Mouse (Mus musculus) layer of hippocampus, postnatal 14 days (tissue): ENCODE measurements around the gene Cmas. TPM values are rescaled to one million over a fixed set of nuclear protein-coding genes. Genes with fewer than 3 reads are reported as not detected.

Experiments used
- DNase-seq, 2 experiments: peaks; one replicate each; pipeline ENCODE4 v3.0.0; 2021 to 2022; ENCODE audit warnings: low spot score in 2 of 2, mixed read lengths in 1 of 2
- total RNA-seq, 2 experiments: library from RNA; stranded (reverse); gene quantifications; 2 replicates each; pipeline ENCODE4 v1.2.3; 2021

Gene Cmas
- total RNA-seq, 2 experiments from 2014 or later: 119 to 124 TPM

DNA sequence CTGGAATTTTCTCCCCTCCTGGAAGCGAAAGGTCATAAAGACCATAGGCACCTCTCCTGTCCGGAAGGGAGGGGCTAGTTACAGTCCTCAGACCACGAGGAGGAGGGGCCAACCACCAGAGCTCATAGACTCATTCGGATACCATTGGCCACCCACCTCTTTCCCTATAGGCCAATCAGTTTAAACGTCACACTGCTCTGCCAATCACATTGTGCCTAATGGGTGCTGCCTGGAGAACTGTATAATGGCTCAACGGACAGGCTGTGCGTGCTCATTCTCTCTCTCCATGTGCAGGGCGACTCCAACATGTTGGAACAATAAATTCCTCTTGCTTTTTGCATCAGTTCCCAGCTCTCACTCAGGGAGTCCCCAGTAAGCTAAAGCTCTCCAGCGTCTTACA is 5.1 kb upstream of the Cmas start:
- no peak for DNase-seq

DNA sequence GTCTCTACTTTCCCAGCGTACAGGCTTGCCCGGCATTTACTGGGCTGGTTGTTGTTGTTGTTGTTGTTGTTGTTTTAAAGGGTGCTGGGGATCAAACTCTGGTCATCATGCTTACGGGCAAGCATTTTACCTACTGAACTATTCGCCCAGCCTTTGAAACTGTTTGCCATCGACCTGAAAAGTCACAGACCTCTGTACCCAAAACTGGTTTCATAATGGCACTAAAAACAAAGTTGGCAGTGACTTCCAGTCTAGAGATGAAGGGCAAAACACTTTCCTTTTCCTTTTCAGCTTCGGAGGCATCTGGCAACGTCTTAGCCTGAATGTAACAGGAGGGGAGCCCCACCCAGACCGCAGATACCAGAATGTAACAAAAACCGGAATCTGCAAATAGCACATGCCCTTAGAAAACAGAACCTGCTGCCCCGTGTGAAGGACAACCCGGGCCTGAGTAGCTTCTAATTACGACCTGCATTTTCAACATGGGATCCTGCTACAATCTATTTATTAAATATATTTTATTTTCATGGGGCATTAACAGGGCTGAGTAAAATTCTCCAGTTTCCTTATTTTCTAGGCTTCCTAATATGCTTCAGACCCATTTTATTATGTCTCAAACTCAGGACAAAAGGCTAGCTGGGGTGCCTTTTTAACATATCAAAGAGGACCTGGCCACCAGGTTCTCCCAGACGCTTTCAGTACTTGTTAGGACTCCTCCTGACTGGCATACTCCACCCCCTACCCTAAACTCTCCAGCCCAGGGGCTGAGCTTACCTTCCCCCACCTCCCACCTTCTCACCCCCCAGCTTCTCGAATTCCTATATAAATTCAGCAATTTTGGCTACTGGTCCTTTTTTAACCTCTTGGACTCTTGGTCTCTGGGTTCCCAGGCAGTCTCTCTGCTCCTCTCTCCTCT is 3.9 kb upstream of the Cmas start:
- DNase-seq: no peak

DNA sequence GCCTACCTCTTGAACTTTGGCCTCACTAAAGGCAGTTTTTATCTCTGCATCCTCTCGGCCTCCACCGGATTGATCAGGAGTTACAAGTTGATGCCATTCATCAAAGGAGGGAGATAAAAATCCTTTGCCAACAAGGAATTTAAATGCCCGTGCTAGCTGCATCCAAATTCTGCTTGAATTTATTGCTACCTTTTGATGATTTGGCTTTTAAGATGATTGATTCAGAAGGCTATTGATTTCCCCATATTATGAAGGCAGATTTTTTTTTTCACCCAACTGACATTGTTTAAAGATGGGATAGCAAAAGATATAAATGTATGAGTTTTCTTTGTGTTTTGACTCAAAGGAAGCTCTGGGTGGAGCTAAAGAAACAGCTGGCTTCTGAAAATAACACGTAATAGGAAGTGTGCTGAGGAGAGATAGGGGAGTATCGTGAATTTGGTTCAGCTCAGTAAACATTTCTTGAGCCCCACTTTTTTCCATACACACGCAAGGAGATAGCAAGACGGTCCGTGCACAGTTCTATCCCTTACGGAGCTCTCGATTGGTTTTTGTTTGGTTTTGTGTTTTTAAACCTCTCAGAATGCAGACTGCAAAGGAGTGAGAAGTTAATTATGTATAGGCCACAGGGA is 964 bp downstream of the Cmas start:
- DNase-seq: no peak

DNA sequence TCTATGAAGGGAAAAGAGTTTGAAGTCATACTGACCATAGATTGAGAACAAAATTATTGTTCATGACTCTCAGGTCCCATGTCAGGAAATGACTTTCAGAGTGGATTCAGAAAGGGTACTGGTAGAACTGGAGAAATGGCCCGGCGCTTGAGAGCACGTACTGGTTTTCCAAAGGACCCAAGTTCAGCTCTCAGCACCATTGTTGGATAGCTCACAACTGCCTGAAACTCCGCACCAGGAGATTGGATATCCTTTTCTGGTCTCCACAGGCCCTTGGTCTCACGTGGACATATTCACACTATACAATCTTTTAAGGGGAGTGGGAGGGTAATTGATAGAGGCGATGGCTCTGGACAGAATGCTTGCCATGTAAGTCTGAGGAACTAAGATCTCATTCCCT is 1.5 kb downstream of the Cmas start:
- DNase-seq: no peak

DNA sequence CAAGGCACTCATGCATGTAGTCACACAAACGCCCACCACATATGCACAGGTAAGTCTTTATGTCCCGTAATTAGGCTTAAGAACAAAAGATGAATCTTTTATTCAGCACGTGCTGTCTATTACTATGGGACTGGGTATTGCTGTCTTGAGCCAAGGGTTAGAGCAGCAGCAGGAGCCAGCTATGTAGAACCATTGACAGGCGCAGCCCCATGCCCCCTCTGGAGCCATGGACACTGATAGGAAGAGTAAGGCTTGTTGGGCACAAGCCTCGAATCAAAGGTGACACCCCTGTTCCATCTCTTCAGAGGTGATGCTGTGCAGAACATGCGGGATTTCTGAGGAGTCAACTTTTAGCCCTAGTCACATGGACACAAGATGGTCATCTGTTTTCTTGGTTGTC is 2.1 kb downstream of the Cmas start:
- no peak for DNase-seq

DNA sequence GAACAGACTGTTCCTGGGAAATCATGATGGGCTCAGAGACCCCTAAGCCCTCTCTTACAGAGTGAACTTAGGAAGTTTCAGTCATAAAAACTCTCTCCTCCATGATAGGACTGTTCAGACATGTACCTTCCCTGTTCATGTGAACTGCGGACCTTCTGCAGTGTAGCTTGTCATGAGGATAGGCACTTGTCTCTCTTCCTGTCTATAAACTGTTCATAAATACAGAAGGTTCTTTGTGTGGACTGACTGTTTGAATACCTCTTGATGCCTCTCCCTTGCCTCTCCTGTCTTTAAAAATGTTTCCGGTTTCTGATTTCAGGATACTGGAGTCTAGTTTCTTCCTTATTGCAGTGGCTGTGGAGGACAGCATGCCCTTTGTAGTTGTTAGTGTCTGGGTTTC is 3.1 kb downstream of the Cmas start:
- DNase-seq: no peak

DNA sequence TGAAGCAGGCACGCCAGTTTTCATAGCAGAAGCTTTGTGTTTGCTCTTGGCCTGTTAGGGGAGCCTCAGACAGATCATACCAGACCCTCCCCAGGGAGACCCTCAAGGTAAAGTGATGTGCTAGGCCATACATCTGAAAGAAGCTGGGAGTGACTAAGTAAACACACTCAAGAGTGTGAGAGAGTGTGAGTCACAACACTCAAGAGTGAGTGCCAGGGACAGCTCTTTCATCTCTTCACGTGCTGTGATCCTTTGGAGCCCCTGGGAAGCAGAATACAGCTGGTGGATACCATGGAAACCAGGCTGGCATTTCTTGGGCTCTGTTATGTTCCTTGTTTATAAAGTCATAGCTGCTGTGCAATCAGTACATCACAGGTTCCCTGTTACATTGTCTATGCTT is 8.4 kb downstream of the Cmas start:
- DNase-seq: no peak

DNA sequence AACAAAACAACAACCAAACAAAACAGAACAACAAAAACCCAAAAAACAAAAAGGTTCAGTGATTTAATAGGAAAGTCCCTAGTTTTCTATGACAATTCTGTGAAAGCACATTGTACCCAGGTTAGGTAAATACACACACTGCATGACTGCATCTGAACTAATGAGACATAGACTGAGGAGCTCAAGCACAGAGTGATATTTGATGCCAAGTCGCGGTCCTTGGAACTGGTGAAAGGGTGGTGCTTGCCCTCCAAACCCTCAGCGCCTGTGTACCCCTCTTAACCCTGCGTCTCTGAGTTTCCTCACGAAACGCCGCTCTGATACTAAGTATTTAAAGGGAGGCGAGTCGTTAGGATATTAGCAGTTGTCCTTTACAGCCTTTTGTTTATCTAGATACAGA is 10.8 kb downstream of the Cmas start:
- no peak for DNase-seq

DNA sequence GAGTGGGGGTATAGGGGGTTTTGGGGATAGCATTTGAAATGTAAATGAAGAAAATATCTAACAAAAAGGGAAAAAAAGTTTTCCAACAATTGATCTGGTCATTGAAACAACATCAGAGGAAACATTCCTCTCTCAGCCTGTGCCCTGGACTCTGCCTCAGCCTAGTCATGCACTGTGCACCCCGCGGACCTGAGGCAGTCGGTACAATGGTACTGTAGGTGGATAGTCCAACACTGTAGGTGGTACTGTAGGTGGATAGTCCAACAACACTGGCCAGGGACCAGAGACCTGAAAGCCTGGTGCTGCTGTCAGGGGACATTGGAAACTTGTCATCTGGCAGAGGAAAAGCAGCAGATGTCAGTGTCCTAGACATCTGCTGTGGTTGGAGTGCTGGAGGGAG is 13.4 kb downstream of the Cmas start:
- no peak for DNase-seq

DNA sequence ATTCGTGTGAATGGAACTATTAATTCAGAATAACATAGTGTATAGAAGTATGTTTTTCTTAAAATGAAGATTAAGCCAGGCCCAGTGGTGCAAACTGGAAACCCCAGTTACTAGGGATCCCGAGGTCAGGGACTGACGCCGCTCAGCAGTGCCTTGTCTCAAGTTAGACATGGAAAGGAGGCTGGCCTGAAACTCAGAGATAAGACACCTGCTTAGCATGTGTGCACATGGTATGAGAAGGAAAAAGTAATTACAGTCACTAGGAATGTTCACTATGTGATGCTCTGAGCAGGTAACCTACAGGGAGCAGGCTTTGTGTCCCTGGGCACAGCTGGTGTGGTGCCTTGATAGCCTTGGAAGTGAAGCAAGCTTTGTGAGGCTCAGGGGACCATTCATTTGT is 15.2 kb downstream of the Cmas start:
- no peak for DNase-seq

DNA sequence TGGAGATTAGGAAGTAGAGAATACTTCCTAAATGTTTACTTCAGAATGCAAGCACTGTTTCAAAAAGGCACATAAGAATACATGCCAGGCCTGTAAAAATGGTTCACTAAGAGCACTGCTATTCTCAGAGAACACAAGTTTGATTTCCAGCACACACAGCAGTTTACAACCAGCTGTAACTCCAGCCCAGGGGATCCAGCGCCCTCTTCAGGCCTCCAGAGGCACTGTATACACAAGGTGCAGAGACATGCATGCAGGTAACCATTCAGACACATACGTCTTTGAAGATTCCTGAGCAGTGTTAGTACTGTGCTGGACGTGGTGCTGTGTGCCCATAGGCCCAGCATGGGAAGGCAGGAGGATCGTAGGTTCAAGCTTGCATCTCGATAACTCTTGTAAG is 17.1 kb downstream of the Cmas start:
- no peak for DNase-seq

DNA sequence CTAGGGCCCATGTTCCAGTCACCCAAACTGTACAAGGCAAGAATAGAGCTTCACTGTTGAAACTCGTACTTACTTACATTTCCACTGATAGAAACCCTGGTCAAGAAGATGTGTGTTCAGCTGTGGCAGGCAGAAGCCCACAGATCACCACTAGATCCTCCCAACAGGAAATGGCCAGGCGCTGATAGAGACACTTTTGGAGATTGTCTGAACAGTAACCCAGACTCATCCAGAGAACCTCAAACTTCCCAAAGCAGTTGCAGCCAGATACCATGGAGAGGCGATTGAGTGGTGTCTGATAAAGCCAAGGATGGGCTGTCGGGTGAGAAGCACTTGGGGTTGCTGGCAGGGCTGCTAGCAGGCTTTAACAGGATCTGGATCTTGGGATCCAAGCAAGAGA is 20.4 kb downstream of the Cmas start:
- DNase-seq: no peak

DNA sequence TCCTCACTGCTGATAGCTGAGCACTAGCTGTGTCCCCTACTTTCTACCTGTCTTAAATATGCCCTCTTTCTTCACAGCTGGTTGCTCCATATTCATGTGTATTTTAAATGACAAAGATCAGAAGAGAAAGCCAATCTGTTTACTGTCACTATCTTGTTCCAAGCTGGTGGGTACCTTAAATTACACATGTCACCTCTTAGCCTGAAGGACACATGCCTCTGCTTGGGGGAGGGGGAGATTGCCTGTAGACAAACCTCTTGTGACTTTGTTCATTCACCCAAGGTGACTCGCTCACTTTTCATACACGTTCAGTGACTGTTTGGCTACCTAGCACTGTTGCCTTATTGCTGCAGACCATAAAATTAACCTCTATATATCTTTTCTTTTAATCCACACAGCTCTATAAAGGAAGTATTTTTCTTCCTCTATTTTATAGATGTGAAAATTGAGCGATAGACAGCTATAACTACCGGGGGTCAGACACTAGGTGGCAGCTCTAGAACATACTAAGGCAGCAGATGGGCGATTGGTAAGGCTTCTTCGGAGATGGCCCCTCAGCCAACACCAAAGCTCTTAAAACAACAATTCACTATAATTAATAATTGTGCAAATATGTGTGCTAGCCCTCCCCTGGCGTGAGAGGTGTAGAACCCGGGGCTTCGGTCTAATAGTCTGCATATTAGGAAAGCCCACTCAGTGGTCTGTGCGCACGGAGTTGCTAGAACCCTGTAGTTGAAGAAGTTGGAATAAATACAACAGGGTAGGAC is 22.7 kb downstream of the Cmas start:
- peak; percentile 52 to 68 for DNase-seq

DNA sequence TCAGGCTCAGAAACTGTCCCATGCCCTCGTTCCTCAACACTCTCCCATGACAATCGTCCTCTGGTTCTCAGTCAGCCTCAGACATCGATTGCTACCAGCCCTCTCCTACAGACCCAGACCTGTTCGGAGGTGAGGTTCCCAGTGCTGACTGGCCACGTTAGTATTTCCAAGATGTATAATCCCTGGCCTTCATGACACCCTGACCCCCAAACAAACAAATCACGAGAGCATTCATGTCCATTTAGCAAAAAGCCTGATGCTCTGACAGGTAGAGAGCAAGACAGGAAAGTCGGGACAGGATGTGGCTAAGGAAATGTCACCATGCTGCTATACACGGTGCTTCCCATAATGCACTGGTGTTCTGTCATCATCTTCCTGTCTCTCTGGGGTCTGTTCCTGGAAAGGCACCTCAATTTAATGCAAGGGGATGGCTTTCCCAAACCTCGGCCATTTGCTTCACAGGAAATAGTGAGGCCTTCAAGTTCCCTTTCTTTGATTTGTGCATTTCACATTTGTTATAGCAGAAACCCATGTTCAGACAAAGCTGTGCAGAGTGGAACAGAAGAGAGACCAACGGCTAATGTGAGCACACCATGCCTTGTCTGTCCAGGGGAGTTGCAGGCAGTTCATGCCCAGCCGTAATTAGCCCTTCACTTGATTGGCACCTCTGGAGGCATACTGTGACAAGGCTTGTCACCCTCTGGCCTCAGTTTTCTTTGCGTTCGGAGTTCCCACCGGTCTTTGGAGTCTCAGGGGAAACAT is 23.5 kb downstream of the Cmas start:
- no peak for DNase-seq

DNA sequence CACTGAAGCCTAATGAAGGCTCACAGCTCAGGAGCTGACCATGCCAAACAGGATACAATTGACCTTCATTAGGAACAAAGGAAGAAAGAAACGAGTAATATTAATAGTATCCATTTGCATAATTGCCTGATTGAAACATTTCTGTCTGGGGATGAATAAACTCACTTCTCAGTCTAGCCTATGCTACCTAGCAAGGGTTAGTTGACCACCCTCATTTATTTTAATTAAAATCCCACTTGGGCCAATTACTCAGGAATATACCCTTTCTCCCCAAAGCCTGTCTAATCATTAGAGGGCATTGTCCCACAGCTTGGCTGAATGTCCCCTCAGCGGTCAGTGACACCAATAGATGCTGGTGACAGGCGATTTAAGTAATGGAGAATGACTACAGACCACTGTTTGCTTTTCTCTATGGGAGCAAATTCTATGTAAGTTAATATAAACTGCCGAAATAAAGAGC is 24.1 kb downstream of the Cmas start:
- DNase-seq: no peak

DNA sequence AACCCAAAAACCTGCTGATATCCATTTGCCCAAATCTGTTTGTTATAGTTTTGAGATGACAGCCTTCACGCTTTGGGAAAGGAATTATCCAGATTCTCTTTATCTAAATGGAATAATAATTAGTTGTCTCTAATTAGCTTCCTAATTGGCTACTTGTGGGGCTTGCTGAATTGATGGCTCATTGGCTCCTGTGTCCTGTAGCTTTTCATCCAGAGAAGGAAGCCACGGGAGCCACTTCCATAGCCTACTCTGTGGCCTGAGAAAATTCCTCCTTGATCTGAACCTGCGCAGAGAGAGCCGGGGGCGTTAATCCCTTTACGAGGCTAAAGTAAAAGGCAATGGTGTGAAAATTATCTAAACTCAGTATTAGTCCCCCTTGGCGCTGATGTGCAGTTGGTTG is 24.8 kb downstream of the Cmas start:
- DNase-seq: no peak

DNA sequence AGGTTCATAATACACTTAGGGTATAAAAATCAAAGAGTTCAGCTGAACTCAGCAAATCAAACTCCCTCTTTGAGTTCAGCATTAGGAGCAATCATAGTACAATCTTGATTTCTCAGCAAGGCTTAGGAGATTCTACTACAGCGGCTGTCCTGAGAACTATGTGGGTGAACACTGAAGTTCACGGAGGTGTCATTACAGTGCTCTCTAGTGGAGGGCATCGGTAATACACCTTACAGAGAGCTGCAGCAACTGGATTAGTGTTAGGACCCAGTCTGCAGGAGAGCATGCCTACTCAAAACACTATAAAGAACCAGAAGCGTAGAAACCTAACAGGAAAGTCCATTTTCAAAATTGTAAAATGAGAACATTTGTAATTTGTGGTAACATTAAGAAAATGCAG is 28.9 kb downstream of the Cmas start:
- no peak for DNase-seq

DNA sequence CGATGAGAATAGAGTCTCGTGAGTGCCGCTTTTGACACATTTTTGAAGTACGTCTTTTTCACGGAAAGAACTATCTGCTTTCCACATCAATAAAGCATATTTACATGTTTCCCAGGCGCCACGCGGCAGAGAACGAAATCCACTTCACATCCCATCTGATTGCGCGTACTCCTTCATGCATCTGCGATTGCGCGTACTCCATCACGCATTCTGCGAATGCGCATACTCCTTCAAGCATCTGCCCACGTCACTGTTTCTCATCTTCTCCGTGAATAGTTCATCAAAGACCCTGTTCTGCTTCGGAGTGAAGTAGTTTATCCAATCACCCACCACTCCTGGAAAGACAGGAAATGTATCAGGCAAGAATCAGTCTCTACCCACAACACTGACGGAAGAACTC is 29.6 kb downstream of the Cmas start:
- no peak for DNase-seq

DNA sequence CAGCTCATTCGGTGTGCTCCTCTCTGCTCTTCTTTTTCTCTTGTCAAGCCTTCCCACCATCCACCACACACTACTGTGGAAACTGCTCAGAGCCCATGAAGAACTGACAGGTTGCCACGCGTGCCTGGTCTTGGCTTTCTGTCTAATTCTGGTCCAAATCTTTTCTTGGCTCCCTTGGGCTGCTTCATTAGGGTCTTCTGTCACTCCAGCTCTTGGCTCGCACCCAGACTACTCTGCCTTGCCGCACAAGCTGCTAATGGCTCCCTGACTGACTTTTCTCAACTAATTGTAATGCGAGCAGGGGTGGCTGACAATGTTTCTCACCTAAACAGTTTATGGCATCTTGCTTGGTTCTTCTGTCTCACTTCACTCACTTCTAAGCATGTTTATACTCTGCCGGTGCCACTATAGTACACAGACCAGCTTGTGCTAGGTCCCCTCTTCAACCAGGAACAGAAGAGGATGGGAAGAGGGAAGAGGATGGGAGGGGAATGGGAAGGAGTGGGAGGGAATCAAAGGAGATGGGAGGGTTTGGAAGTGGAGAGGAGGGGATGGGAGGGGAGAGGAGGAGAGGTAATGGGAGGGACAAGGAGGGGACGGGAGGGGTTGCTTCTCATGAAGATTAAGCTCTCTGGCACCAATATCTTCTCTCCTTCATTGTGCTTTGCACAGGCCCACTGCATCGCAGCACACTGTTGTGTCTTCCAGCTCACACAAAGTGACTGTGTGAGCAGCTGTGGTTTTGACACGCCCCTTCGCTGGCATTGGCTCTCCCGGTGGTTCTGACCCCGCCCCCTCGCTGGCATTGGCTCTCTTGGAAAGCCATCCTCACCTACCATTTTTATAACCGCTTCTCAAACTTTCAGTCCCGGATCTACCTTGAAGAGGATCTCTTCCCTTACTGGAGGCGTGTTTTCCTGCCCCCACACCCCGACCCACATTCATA is 31.8 kb downstream of the Cmas start:
- DNase-seq: no peak

DNA sequence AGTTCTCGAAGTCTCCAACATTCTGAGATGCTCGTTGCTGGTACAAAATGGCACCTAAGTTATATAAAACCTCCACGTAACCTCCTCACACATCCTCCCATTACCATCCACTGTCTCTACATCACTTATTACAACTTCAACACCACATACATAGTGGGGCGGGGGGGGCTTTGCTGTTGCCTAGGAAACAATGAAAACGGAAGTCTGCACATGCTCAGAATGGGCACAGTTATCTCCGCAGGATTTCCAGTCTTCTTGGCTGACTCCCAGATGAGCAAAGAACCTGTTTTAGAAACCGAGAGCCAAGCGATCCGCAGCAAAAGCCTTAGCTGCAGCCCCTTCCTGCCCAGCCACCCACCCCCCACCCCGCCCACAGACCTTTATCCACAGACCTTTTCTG is 33.2 kb downstream of the Cmas start:
- DNase-seq: no peak
